Mouse (Mus musculus) layer of hippocampus, adult 8-10 months (tissue): ENCODE results near the gene Trim13. TPM values are rescaled to one million over a fixed set of nuclear protein-coding genes. Genes with fewer than 3 reads are reported as not detected.

Experiments used
- DNase-seq, 2 experiments: peaks; one replicate each; pipeline ENCODE4 v3.0.0; 2022; ENCODE audit warnings: low spot score in 2 of 2
- microRNA-seq, 2 experiments: library from miRNA; unstranded; fragments of <30 nt; microRNA quantifications; one replicate each; pipeline ENCODE4 v1.2.0; 2022
- total RNA-seq, 4 experiments: library from RNA; stranded (reverse); gene quantifications; 2 replicates each; pipeline ENCODE4 v1.2.4; 2022

Gene Trim13
- total RNA-seq, 4 experiments from 2014 or later, result 11.3 to 15.1 (median 14.5) TPM

DNA sequence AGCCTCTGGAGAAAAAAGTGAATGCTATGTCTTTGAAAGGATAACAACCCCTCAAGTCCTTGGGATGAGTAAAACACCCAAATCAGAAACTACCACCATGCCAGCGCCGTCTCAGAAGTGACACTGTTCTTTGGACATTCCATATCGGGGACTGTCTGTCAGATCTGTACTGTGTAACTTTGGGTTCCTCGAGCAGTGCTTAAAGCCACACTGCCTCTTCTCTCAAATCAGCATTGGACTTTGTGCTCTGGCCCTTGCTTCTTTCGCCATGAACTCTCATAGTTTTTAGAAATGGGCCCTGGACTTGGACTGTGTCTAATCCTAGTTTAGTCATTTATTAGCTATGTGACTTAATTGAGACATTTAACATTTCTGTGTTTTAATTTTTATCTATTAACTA lies 13.7 kb downstream of the Trim13 start:
- DNase-seq, result no peak

DNA sequence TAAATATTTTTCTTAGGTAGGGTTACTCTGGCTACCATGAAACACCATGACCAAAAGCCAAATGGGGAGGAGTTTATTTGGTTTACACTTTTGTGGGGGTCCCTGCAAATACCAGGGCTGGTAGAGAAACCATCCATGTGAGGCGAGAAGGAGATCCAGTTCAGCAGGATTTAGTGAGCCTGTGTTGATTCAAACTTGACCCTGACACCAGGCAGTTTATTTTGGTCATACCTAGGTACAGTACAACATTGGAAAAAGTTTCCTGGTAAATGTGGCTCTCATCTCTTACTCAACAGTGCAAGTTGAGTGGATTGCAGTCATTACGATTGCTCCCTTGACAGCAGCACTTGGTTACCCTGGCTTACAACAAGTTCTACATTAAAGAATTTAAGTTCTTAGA lies 15.3 kb downstream of the Trim13 start:
- DNase-seq, result no peak

DNA sequence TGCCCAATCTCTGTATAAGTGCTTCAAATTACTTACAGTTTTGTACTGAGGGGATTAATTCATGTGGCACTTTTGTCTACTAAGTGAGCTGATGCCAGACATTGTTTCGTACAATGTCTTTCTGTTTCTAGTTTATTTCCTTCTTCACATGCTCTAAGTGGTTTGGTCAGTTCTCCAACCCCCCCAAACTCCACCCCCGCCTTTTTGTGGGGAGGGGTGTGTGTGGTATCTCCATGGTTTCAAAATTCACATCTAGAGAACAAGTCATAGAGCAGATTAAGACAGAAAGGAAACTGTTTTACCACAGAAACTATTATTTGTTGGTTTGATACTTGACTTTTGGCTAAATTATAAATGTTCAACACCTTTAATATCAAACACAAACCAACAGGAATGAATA lies 22.3 kb downstream of the Trim13 start:
- DNase-seq, result no peak

DNA sequence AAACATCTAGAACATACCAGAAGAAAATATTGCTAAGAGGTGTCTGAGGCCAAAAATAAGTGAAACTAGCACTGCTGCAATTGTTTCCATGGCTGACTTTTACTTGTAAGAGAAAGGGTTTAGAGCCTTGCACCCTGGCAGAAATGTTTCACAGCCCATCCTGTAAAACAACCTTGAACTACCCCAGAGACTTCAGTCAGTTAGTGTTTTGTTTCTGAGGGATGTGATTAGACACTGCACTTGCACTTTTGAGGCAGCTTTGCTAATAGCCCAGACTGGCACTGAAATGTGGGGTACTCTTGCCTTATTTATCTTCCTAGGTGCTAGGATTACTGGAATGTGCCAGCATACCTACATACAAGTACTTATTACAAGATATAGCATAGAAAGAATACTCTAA lies 37.9 kb downstream of the Trim13 start:
- no peak for DNase-seq

DNA sequence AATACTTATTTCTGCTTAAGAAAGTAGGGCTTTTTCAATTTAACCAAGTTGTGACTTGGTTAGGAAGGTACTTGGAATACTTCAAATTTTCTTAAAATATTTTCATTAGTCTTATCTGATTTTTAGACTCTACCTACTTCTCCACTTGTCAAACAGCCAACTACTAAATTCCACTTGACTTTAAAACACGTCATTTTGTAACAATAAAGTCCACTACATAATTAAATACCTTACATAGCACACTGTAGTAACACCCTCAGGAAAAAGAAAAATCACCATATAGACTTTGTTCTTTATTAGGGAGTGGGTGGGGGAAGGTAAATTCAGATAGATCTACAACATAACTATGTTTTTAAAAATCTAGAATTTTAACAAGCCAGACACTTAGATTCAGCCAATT lies 44.6 kb downstream of the Trim13 start:
- no peak for DNase-seq

DNA sequence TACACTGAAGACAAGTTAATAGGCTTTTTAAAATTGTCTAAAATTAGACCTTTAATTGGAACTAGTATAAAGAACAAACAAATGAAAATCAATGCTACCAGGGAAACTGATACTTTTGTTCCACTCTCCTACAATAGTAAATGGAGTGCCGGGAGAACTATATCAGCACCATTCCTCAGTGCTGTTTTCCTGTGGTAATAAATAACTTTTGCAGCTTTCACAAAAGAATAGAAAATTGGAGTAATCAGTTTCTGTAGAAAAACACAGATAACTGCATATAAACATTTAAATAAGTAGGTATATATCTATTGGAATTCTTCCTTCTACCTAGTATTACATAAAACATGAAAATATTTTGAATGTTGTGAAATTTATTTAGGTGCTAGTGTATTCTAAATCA lies 47.5 kb downstream of the Trim13 start:
- no peak for DNase-seq

DNA sequence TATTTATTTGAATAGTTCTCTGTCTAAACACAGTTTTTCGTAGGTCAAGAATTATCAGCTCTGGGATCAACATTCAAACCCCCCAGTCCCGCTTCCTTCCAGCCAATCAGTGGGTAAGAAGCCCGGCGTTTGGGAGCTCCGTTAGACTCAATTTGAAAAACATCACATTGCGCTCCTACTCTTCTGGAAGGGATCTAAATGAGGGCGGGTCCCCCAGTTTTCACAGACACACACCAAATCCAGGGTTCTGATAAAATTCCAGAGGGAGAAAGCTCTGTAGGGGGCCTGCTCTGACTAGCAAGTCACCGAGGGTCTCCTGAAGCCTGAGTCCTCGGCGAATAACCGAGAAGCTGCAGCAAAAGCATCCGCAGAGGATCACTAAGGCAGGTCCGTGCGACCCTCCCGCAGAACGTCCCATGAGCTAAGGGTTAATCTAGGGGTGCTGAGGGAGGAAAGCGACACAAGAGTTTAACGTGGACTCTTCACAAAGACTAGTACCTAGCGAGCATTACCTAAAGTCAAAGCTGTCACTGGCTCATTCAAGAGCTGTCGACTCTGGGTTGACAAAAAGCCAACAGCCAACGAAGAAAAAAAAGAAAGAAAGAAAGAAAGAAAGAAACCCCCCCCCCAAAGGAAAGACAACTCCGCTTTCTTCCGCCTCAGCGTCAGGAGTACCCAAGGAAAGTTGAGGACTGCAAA lies 49.3 kb downstream of the Trim13 start:
- DNase-seq, result peak in 1 of 2 experiments; percentile 17

DNA sequence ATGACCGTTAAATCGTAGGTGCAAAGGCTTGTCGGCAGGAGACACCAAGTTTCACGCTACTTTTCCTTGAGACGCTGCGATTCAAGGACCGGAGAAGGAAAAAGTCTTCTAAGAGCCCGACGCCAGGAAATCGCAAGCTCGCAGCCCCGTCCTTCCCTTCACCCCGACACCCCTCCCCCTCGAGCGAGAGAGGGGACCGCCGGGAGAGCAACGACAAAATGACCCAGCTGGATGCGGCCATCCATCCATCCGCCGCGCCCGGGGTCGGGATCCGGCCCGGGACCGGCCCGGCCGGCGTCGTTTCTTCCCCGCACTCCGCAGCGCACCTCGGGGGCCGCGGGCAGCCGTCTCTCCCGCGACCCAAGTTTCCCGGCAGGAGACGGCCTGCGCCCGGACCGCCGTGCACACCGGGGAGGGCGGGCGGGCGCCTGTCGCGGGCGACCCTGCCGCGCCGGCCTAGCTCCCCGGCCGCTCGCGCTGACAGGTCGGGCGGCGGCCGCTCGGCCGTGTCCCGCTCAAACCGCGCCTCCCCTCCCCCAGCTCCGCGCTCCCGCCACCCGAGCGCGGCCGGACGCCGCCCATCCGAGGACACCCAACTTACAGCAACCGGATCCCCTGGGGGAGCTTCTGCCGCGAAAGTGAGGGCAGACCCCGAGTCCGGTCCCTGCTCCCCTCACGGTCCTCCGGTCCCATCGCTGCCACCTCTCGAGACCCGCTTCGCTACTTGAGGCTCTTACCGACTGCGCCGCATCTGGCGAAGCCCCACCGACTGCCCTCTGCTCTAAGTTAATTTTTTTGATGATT lies 50.0 kb downstream of the Trim13 start:
- no peak for DNase-seq

DNA sequence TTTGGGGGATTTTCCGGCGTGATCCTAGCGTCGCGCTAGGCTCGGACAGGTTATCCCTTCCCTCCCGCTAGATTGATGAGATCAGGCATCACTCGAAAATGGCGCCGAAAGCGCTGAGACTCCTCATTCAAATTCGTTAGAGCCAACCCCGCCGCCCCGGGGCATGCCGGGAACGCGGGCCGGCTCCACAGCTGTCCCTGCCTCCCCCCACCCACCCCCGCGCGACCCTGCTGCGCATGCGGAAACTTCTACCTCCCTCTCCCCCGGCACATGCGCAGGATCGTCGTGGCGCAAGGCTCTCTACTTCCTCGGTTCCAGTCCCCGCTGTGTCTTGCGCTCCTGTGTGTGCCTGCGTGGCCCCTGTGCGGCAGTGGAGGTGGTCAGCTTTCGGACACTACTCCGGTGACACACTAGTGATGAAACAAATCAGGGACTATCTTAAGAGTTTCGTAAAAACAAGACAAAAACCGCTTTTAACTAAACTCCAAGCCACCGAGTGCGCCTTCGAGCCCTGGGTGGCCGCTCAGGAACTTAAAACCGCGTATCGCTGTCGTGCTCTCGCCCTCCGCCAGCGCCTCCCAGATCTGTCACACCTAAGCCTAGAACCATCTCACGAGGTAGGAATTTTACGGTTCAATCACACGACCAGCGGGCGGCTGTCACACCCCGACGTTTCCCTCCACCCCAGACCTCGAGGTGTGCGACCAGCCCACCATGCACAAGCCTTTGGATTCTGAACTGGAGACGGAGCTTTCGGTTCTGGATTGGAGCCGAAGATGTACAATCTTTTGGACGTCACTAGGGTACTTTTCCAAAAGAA lies 50.8 kb downstream of the Trim13 start:
- peak; percentile 85 to 91 for DNase-seq

DNA sequence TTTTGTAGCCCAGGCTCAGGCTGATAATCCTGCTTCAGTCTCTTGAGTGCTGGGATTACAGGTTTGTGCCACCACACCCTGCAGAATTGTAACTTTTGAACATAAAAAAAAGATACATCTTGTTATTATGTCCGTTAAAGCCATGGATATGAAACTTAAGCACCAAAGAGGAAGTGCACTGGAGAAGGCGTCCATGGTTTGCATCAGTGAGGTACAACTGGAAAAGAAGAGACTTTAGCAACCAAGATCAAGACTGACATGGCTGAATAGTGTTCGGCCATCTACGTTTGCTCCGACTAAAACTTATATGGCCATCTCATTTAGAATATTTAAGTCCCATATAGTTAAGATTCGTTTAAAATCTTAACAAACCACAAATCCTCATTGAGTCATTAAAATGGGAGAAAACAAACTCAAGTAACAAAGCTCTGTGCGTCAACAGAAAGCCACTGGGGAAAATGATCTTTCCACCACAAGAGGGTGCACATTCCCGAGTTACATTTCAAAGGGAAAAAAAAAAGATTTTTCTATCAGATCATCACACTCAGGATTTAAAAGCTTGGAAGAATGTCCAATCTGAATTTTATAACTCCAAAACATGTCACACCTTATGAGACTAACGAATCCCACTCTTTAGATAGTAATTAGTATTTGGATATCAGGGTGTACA lies 52.4 kb downstream of the Trim13 start:
- DNase-seq, result peak in 1 of 2 experiments; percentile 23

Small RNA genes within 50 kb of the gene (microRNA-seq; reads per million reads assigned to microRNA genes)
- gene Mir15a (303 to 1,669 reads per million in 2 experiments), gene Mir16-1 (143 to 360 reads per million in 2 experiments)

Other genes with a start within 250 kb of the Trim13 start
- 1 to 10 TPM; 5.9 to 7.0 (median 6.4) TPM for gene Ebpl, start 237.8 kb upstream of the Trim13 start, total RNA-seq
- gene Kpna3, start 158.4 kb upstream of the Trim13 start, total RNA-seq, result 10 to 100 TPM; 67.0 to 79.4 (median 71.3) TPM
- 10 to 100 TPM; 45.9 to 52.8 (median 49.5) TPM for gene Spryd7, start 41.4 kb upstream of the Trim13 start, total RNA-seq
- gene Kcnrg, start 9.2 kb downstream of the Trim13 start, total RNA-seq, result 1 to 10 TPM in 1 of 4 experiments, under 1 TPM in 3; 0.43 to 1.5 (median 0.71) TPM